Mouse (Mus musculus) erythroblast, embryonic 14.5 days (primary cell): ENCODE results near the gene Ppp1ca. TPM values are rescaled to one million over a fixed set of nuclear protein-coding genes. Genes with fewer than 3 reads are reported as not detected.

ENCODE experiments used
- H3K27me3 ChIP-seq: 2 replicates; pipeline ENCODE4 v1.6.1; 2012; ENCODE audit warnings: inconsistent platforms; ENCODE audit not compliant: control insufficient read depth
- H3K36me3 ChIP-seq: 2 replicates; pipeline ENCODE4 v1.6.1; 2012; ENCODE audit warnings: mild to moderate bottlenecking, inconsistent platforms; ENCODE audit not compliant: control insufficient read depth
- H3K4me1 ChIP-seq: 2 replicates; pipeline ENCODE4 v1.6.1; 2012; ENCODE audit warnings: inconsistent platforms; ENCODE audit not compliant: control insufficient read depth
- H3K4me3 ChIP-seq: replicated peaks from 2 replicates; pipeline ENCODE3; 2012; ENCODE audit warnings: moderate library complexity, mild to moderate bottlenecking, inconsistent platforms
- H3K9me3 ChIP-seq: 2 replicates; pipeline ENCODE4 v1.6.1; 2012; ENCODE audit warnings: low read length, inconsistent platforms, mixed read lengths; ENCODE audit not compliant: control insufficient read depth
- GATA1 ChIP-seq: IDR thresholded peaks from 2 replicates; pipeline ENCODE4 v1.6.1; 2012; ENCODE audit warnings: low read length, inconsistent platforms, mixed read lengths
- TAL1 ChIP-seq: IDR thresholded peaks from 3 replicates; pipeline ENCODE4 v1.6.1; 2012; ENCODE audit warnings: low read length, inconsistent platforms, mixed read lengths
- polyA plus RNA-seq: library from polyadenylated mRNA; stranded (reverse); fragments of >175 nt; gene quantifications from 2 replicates; pipeline ENCODE4 v1.2.3, GENCODE M21; 2012

Gene Ppp1ca
- polyA plus RNA-seq, 1 experiment = 42.7 TPM

GRCm38 (mm10) chr19:4164100-4164499 lies 27.8 kb upstream of the Ppp1ca start:
- Histone ChIP-seq H3K27me3 (no peaks in the 10 kb centered on the region), H3K4me1 (peaks cover 55% of the 10 kb centered on the region), H3K36me3 (peaks cover 29% of the 10 kb centered on the region), H3K9me3 (no peaks in the 10 kb centered on the region; the same call in 1 of the 2 replicates), H3K4me3 (no peak overlapping the region)
- TF ChIP-seq GATA1 = no peak

- H3K9me3 ChIP-seq = no peaks in the 10 kb centered on the region; the same call in 1 of the 2 replicates
- H3K36me3 ChIP-seq = peaks cover 23% of the 10 kb centered on the region
- no peaks in the 10 kb centered on the region for H3K27me3 ChIP-seq
- peaks cover 61% of the 10 kb centered on the region for H3K4me1 ChIP-seq
- TF ChIP-seq TAL1 = no peak
- TF ChIP-seq GATA1 = no peak
- H3K4me3 ChIP-seq = no peak overlapping the region
Observed at GRCm38 (mm10) chr19:4164721-4165120, 27.1 kb upstream of the Ppp1ca start.

DNA sequence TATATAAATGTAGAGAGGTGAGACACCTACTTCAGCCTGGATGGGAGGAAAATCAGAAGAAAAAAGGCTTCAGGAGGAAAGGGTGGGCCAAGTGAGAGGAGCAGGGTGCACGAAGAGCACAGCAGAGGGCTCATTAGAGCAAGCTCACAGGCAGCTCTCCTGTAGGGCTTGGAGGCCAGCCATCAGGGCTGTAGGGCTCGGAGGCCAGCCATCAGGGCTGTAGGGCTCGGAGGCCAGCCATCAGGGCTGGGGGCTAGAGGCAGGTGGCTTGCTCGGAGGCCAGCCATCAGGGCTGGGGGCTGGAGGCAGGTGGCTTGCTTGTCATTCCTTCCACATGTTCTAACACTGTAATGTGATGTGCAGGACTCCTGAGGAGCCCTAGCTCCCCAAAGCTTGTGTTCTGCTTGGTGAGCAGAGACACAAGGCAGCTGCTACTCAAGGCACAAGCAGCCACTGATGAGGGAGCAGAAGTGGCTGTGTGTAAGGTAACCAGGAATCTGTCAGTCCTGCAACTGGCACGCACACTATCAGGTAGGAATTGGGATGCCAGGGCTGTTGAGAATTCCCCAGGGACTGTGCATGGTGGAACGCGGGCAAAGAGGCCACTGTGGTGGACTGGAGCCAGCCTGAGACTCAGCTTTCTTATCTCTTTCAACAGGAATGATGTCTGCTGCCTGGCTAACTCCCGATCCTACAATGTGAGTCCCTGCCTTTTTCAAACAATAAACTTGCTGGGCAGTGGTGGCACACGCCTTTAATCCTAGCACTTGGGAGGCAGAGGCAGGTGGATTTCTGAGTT lies 25.0 kb upstream of the Ppp1ca start:
- Histone ChIP-seq H3K4me1 (peaks cover 69% of the 10 kb centered on the region), H3K4me3 (no peak overlapping the region), H3K36me3 (peaks cover 4% of the 10 kb centered on the region), H3K9me3 (no peaks in the 10 kb centered on the region; the same call in 1 of the 2 replicates), H3K27me3 (peaks cover 6% of the 10 kb centered on the region)
- no peak for TF ChIP-seq GATA1
- no peak for TF ChIP-seq TAL1

GRCm38 (mm10) chr19:4169378-4169784 lies 22.5 kb upstream of the Ppp1ca start:
- peaks cover 53% of the 10 kb centered on the region for H3K4me1 ChIP-seq
- peaks cover 6% of the 10 kb centered on the region for H3K27me3 ChIP-seq
- H3K9me3 ChIP-seq = no peaks in the 10 kb centered on the region; the same call in 1 of the 2 replicates
- TF ChIP-seq GATA1 (no peak), TAL1 (no peak)
- H3K36me3 ChIP-seq = no peaks in the 10 kb centered on the region
- peak overlapping the region; percentile 77 for H3K4me3 ChIP-seq

- Histone ChIP-seq H3K4me3 (peak overlapping the region; percentile 77), H3K36me3 (no peaks in the 10 kb centered on the region), H3K4me1 (peaks cover 51% of the 10 kb centered on the region), H3K27me3 (peaks cover 10% of the 10 kb centered on the region), H3K9me3 (no peaks in the 10 kb centered on the region; the same call in 1 of the 2 replicates)
- no peak for TF ChIP-seq TAL1
- no peak for TF ChIP-seq GATA1
Observed at GRCm38 (mm10) chr19:4169810-4170209, 22.1 kb upstream of the Ppp1ca start.

DNA sequence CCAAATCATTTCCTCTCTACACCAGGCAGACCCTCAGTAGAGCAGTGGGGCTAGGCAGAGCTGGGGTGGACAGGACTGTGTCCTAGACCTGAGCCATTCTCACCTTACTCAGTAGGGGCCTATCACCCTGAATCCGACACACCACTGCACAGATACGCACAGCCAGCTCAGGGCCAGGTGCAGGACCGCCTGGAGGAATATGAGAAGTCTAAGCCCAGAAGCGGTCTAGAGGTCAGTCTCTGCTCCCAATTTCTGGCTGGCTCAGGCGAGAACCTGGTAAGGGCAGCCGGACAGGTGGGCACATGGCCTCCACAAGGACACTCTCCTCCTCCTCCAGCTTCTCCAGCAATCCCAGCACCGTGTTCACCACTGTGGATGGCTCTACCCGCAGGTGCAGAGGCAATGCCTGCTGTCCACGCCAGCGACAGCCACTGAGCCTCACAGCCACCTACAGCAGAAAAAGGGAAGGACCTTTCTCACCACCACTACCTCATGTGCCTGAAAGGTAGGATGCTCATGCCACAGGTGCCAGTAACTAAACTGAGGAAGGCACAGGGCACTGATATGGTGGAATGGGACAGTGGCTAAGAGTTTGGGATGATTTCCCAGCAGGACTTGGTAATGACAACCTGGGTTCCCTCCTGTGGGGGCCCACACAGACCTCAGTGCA lies 21.0 kb upstream of the Ppp1ca start:
- TF ChIP-seq GATA1 = no peak
- TF ChIP-seq TAL1 = no peak
- no peaks in the 10 kb centered on the region; the same call in 1 of the 2 replicates for H3K9me3 ChIP-seq
- no peak overlapping the region for H3K4me3 ChIP-seq
- H3K36me3 ChIP-seq = no peaks in the 10 kb centered on the region
- peaks cover 55% of the 10 kb centered on the region for H3K4me1 ChIP-seq
- H3K27me3 ChIP-seq = peaks cover 19% of the 10 kb centered on the region

- peaks cover 23% of the 10 kb centered on the region for H3K27me3 ChIP-seq
- H3K4me3 ChIP-seq = no peak overlapping the region
- H3K4me1 ChIP-seq = peaks cover 52% of the 10 kb centered on the region
- no peaks in the 10 kb centered on the region; the same call in 1 of the 2 replicates for H3K9me3 ChIP-seq
- no peaks in the 10 kb centered on the region for H3K36me3 ChIP-seq
- no peak for TF ChIP-seq GATA1
- no peak for TF ChIP-seq TAL1
Observed at GRCm38 (mm10) chr19:4171393-4172290, 20.2 kb upstream of the Ppp1ca start.

GRCm38 (mm10) chr19:4172925-4173324 lies 18.9 kb upstream of the Ppp1ca start:
- no peaks in the 10 kb centered on the region for H3K36me3 ChIP-seq
- peaks cover 44% of the 10 kb centered on the region for H3K4me1 ChIP-seq
- no peaks in the 10 kb centered on the region; the same call in 1 of the 2 replicates for H3K9me3 ChIP-seq
- peaks cover 29% of the 10 kb centered on the region for H3K27me3 ChIP-seq
- TF ChIP-seq TAL1 (no peak), GATA1 (no peak)
- no peak overlapping the region for H3K4me3 ChIP-seq
